Mouse (Mus musculus): ENCODE data around the gene Cd180. TPM values are rescaled to one million over a fixed set of nuclear protein-coding genes. Genes with fewer than 3 reads are reported as not detected.
"Not testable (repeated sequence)": the region's sequence is repeated elsewhere in the genome, so short reads cannot be mapped to it uniquely, and the experiment has no call there.

Gene Cd180
- total and polyA plus RNA-seq, 3 experiments, result 1.2 to 3.1 (median 2.7) TPM

- DNase-seq, result peak; percentile 69
Measured at GRCm38 (mm10) chr13:102678482-102678881, 14.9 kb upstream of the Cd180 start.

- no peak for DNase-seq
Measured at GRCm38 (mm10) chr13:102684890-102685289, 8.5 kb upstream of the Cd180 start.

GRCm38 (mm10) chr13:102688121-102688520, 5.2 kb upstream of the Cd180 start:
- no peak for DNase-seq

DNA sequence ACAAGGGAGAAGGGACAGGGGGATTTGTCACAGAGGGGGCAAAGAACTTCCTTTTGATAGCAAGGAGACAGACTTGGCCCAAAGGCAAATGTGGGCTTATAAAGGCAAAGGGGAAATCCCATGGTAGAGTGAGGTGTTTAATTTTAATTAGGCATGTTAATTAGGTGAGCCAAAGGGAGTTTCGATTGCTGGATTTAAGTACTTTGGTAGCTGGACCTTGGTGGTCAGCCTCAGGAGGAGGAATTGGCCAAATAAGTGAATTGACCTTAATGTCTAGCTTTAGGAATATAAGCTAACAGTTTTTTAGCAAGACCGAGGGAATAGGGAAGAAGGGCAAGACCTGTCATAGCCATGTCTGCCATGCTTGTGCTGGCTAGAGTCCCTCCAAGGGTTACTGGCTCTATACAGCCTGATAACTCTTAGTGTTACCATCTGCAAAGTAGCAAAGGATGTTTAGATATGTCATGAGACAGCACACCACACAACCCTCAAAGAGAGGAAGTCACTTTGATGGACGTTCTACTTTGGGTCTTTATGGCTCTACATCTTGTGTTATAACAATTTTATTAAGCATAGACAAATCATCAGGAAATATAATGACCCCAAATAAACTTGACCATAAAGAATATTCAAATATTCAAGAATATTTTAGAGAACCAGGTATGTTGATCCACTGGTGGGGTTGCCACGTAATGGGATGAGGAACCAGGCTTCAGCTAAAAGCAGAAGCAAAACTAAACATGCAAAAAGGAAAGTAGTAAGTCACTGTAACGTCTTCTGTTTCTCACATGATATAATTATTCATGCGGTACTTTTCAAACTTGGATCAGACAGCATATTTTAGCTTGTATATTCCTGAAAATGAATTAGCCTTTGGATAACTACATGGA, 3.9 kb upstream of the Cd180 start:
- DNase-seq, result no peak

- no peak for DNase-seq
Measured at GRCm38 (mm10) chr13:102690184-102690583, 3.2 kb upstream of the Cd180 start.

GRCm38 (mm10) chr13:102691408-102692150, 1.8 kb upstream of the Cd180 start:
- DNase-seq, result no peak

DNA sequence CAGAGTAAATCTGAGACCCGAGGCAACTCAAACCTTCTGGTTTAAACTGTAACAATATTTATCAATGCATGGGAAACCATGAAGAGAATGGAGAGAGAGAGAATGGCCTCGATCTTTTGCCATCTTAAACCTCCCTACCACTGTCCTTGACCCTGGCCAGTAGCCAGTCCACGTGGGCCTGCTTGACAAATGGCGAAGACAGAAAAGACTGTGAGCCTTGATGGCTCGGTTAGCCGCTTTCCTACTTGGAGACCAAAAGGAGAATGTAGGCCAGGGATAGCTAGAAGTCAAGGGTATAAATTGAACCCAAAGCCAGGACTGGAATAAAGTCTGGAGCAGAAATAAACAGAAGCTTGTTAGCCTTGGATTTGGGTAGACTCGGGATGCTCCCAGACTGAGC, 796 bp downstream of the Cd180 start:
- DNase-seq, result no peak

- peak; percentile 6 for DNase-seq
Measured at GRCm38 (mm10) chr13:102695121-102695905, 2.0 kb downstream of the Cd180 start.

- DNase-seq, result no peak
Measured at GRCm38 (mm10) chr13:102698335-102698734, 5.0 kb downstream of the Cd180 start.

DNA sequence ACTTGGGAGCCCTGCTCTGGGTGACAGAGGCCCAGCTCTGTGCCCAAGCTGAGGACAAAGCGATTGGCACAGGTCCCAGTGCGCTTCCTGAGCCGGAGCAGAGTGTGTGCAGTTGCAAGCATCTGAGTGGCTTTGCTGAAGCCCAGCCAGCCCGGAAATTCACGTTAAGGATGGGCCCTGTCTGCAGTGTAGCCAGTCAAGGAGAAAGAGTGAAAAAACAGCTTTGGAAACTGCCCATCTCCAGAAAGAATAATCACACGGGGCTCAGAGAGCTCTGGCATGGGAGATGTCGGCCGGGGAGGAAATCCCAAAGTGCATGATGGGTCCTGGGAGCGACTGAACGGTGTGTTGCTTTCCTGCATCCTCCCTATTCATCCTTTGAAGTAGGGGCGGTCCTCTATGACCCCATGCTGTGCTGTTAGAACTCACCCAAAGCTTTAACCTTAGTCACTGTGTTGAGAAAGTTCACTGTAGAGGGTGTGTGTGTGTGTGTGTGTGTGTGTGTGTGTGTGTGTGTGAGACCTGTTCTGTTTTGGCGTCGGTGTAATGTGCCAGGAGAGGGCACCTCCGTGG, 5.5 kb downstream of the Cd180 start:
- DNase-seq, result peak; percentile 74

DNA sequence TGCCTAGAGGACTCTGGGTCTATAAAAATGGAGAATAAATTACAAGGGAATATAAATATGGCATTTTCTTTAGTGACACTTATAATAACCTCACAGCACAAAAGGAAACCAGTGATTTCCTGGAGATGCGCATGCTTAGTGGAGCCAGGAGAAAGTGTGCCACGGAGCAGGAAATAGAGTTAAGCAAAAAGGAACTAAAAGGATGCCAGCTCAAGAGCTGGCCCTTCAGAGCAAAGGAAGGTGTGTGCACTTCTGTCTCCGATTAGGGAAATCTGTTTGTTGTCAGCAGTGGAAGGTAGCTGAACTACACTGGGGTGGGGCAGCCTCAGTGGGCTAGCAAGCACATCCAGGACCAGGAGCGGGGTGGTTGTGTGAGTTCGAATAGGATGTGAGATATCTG, 6.8 kb downstream of the Cd180 start:
- no peak for DNase-seq

- DNase-seq, result no peak
Measured at GRCm38 (mm10) chr13:102700744-102701143, 7.4 kb downstream of the Cd180 start.

GRCm38 (mm10) chr13:102716973-102717372, 23.6 kb downstream of the Cd180 start:
- no peak for DNase-seq

- no peak for DNase-seq
Measured at GRCm38 (mm10) chr13:102725416-102725815, 32.1 kb downstream of the Cd180 start.

GRCm38 (mm10) chr13:102725906-102726305, 32.5 kb downstream of the Cd180 start:
- no peak for DNase-seq

- DNase-seq, result no peak
Measured at GRCm38 (mm10) chr13:102726876-102727275, 33.5 kb downstream of the Cd180 start.

GRCm38 (mm10) chr13:102728035-102728434, 34.7 kb downstream of the Cd180 start:
- no peak for DNase-seq

DNA sequence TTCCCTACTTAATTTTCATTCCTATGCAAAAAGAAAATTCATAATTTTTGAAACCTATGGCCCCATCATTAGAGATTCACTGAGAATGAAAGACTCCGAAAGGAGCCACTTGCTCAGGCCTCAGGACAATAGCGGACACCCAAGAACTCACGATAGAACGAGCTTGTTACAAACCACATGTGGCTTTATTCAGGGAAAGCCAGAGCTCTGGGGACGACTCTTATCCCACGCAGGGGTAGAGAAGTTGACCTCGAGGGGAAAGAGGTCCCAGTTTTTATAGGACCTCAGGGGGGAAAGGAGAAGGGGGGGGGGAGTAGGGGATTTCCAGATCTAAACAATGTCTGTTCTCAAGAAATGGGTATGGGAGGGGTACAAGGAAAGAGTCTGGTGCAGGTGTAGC, 35.6 kb downstream of the Cd180 start:
- DNase-seq, result not testable (repeated sequence)

DNA sequence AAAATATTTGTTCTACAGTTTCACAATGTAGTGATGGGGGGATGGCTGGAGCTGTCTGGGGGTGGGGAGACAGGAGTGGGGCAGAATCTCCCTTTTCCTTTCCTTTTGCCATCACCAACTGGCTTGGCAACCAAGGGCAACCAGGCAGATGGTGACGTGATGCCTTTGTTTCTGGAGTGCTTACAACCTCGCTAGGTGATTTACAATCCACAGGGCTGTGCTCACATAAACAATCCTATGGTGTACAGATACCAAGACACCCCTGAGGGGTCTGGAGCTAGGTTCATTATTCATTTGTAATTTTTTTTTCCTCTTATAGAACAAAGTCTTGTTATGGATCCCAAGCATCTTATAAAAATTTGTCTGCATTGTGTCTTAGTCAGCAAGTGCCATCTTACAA, 39.7 kb downstream of the Cd180 start:
- DNase-seq, result no peak

DNA sequence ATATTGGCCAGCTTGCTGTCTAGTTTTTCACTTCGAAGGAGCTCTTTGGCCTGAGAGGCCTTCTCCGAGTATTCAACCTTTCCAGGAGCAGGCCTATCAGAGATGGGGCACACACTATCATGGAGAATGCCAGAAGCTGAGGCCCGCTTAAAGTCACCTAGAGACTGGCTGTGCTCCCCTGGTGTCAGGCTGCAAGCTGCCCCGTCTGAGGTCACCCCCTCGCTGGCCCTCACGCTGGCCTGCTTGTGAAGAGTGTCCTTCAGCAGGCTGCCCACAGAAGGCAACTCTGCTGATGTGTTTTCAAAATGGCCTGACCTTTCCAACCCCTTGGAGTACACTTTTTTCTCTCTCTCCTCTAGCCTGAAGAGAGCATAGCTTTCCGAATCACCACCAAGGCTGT, 44.5 kb downstream of the Cd180 start:
- DNase-seq, result peak; percentile 49

- no peak for DNase-seq
Measured at GRCm38 (mm10) chr13:102739720-102740535, 46.6 kb downstream of the Cd180 start.
